Mouse (Mus musculus) MEL (cell line): ENCODE measurements around the gene Batf3. TPM values are rescaled to one million over a fixed set of nuclear protein-coding genes. Genes with fewer than 3 reads are reported as not detected.
A peak's percentile ranks its signal among the peaks of the same experiment; 100 is the strongest.

ENCODE experiments used
- DNase-seq: peaks from one replicate; pipeline ENCODE4 v3.0.0; 2011; ENCODE audit warnings: low read depth, low spot score
- H3K27ac ChIP-seq: 2 replicates; pipeline ENCODE4 v1.5.1; 2012; ENCODE audit warnings: low read depth, mild to moderate bottlenecking, control low read depth, low read length, moderate library complexity; ENCODE audit not compliant: control insufficient read depth
- H3K27me3 ChIP-seq, 2 experiments: fragments of 150-350 bp in 1 of 2; sonication (generic) in 1 of 2; 2 replicates each; pipeline ENCODE4 v1.6.1; 2012; ENCODE audit warnings: low read length in 2 of 2, mild to moderate bottlenecking in 2 of 2, improper control_type of control experiment in 1 of 2, moderate library complexity in 1 of 2; ENCODE audit not compliant: insufficient read depth in 2 of 2, control insufficient read depth in 1 of 2
- H3K36me3 ChIP-seq, 2 experiments: 2 replicates each; pipeline ENCODE4 v1.6.1; 2012 to 2014; ENCODE audit warnings: low read length in 2 of 2, improper control_type of control experiment in 1 of 2, inconsistent platforms in 1 of 2, mild to moderate bottlenecking in 1 of 2; ENCODE audit not compliant: insufficient read depth in 2 of 2, control insufficient read depth in 1 of 2
- H3K4me1 ChIP-seq, 2 experiments: fragments of 150-350 bp in 1 of 2; sonication (generic) in 1 of 2; 2 replicates each; pipeline ENCODE4 v1.6.1; 2012; ENCODE audit warnings: low read length in 2 of 2, improper control_type of control experiment in 1 of 2, mild to moderate bottlenecking in 1 of 2; ENCODE audit not compliant: insufficient read depth in 2 of 2, control insufficient read depth in 1 of 2
- H3K4me3 ChIP-seq, 2 experiments: fragments of 150-350 bp in 1 of 2; sonication (generic) in 1 of 2; 2 replicates each; pipeline ENCODE4 v1.5.1; 2012; ENCODE audit warnings: low read depth in 2 of 2, low read length in 2 of 2, mild to moderate bottlenecking in 2 of 2, moderate library complexity in 2 of 2, control low read depth in 1 of 2, improper control_type of control experiment in 1 of 2; ENCODE audit not compliant: control insufficient read depth in 1 of 2, insufficient read depth in 1 of 2
- H3K79me2 ChIP-seq: 2 replicates; pipeline ENCODE4 v1.6.1; 2012; ENCODE audit warnings: mild to moderate bottlenecking, low read length, moderate library complexity; ENCODE audit not compliant: control insufficient read depth, poor library complexity, insufficient read depth
- H3K9ac ChIP-seq: 2 replicates; pipeline ENCODE4 v1.6.1; 2012; ENCODE audit warnings: low read depth, mild to moderate bottlenecking, control low read depth, low read length, moderate library complexity; ENCODE audit not compliant: control insufficient read depth, poor library complexity, severe bottlenecking
- H3K9me3 ChIP-seq: fragments of 150-350 bp; sonication (generic); replicated peaks from 2 replicates; pipeline ENCODE4 v1.6.1; 2012; ENCODE audit warnings: mild to moderate bottlenecking, low read length, improper control_type of control experiment, moderate library complexity; ENCODE audit not compliant: insufficient read depth
- BHLHE40 ChIP-seq: IDR thresholded peaks from 2 replicates; pipeline ENCODE4 v1.6.1; 2012; ENCODE audit warnings: low read depth, mild to moderate bottlenecking, inconsistent platforms, low read length, improper control_type of control experiment, borderline replicate concordance
- CHD1 ChIP-seq: IDR thresholded peaks from 2 replicates; pipeline ENCODE4 v1.6.1; 2012; ENCODE audit warnings: low read depth, mild to moderate bottlenecking, inconsistent platforms, low read length, improper control_type of control experiment
- CHD2 ChIP-seq: IDR thresholded peaks from 2 replicates; pipeline ENCODE4 v1.6.1; 2011; ENCODE audit warnings: low read length, improper control_type of control experiment
- CTCF ChIP-seq, 3 experiments: IDR thresholded peaks in 2 of 3; conservative IDR thresholded peaks in 1 of 3; 2 replicates each; pipeline ENCODE4 v1.5.1; 2011 to 2012; ENCODE audit warnings: low read length in 3 of 3, low read depth in 2 of 3, mild to moderate bottlenecking in 2 of 3, improper control_type of control experiment in 1 of 3, inconsistent platforms in 1 of 3, mixed read lengths in 1 of 3, moderate library complexity in 1 of 3; ENCODE audit not compliant: control insufficient read depth in 1 of 3, insufficient read depth in 1 of 3, poor library complexity in 1 of 3, severe bottlenecking in 1 of 3
- E2F4 ChIP-seq: IDR thresholded peaks from 2 replicates; pipeline ENCODE4 v1.6.1; 2011; ENCODE audit warnings: low read depth, low read length, improper control_type of control experiment, borderline replicate concordance
- ELF1 ChIP-seq: IDR thresholded peaks from 2 replicates; pipeline ENCODE4 v1.6.1; 2014; ENCODE audit warnings: low read depth, mild to moderate bottlenecking, inconsistent platforms, low read length, improper control_type of control experiment, moderate library complexity
- EP300 ChIP-seq, 2 experiments: IDR thresholded peaks; 2 replicates each; pipeline ENCODE4 v1.6.1; 2011; ENCODE audit warnings: improper control_type of control experiment in 2 of 2, low read length in 2 of 2, low read depth in 1 of 2, mild to moderate bottlenecking in 1 of 2
- ETS1 ChIP-seq: IDR thresholded peaks from 2 replicates; pipeline ENCODE4 v1.6.1; 2012; ENCODE audit warnings: low read depth, mild to moderate bottlenecking, inconsistent platforms, low read length, improper control_type of control experiment, moderate library complexity
- GABPA ChIP-seq: IDR thresholded peaks from 2 replicates; pipeline ENCODE4 v1.6.1; 2012; ENCODE audit warnings: low read depth, mild to moderate bottlenecking, inconsistent platforms, low read length, improper control_type of control experiment, moderate library complexity
- HCFC1 ChIP-seq: IDR thresholded peaks from 2 replicates; pipeline ENCODE4 v1.6.1; 2012; ENCODE audit warnings: low read depth, mild to moderate bottlenecking, inconsistent platforms, low read length, improper control_type of control experiment, moderate library complexity
- JUND ChIP-seq: IDR thresholded peaks from 2 replicates; pipeline ENCODE4 v1.6.1; 2011; ENCODE audit warnings: low read depth, mild to moderate bottlenecking, improper control_type of control experiment, low read length
- KAT2A ChIP-seq: conservative IDR thresholded peaks from 2 replicates; pipeline ENCODE4 v1.6.1; 2012; ENCODE audit warnings: low read depth, low read length, improper control_type of control experiment, inconsistent platforms
- MAFK ChIP-seq: IDR thresholded peaks from 2 replicates; pipeline ENCODE4 v1.6.1; 2011; ENCODE audit warnings: low read depth, mild to moderate bottlenecking, low read length, improper control_type of control experiment, borderline replicate concordance
- MAX ChIP-seq: IDR thresholded peaks from 2 replicates; pipeline ENCODE4 v1.6.1; 2011; ENCODE audit warnings: low read length, improper control_type of control experiment
- MAZ ChIP-seq: IDR thresholded peaks from 2 replicates; pipeline ENCODE4 v1.6.1; 2012; ENCODE audit warnings: low read depth, mild to moderate bottlenecking, inconsistent platforms, low read length, improper control_type of control experiment
- MEF2A ChIP-seq: IDR thresholded peaks from 2 replicates; pipeline ENCODE4 v1.6.1; 2014; ENCODE audit warnings: low read depth, mild to moderate bottlenecking, inconsistent platforms, low read length, improper control_type of control experiment; ENCODE audit not compliant: poor library complexity, insufficient replicate concordance, severe bottlenecking; ENCODE audit errors: extremely low read depth
- MYB ChIP-seq: IDR thresholded peaks from 2 replicates; pipeline ENCODE4 v1.6.1; 2011; ENCODE audit warnings: mild to moderate bottlenecking, low read depth, low read length, improper control_type of control experiment
- MYC ChIP-seq: IDR thresholded peaks from 2 replicates; pipeline ENCODE4 v1.6.1; 2011; ENCODE audit warnings: low read depth, mild to moderate bottlenecking, low read length, improper control_type of control experiment, moderate library complexity
- NELFE ChIP-seq: IDR thresholded peaks from 2 replicates; pipeline ENCODE4 v1.6.1; 2011; ENCODE audit warnings: low read depth, low read length, improper control_type of control experiment
- NRF1 ChIP-seq: IDR thresholded peaks from 2 replicates; pipeline ENCODE4 v1.6.1; 2014; ENCODE audit warnings: low read depth, mild to moderate bottlenecking, inconsistent platforms, low read length, improper control_type of control experiment, moderate library complexity; ENCODE audit not compliant: poor library complexity, insufficient read depth, severe bottlenecking
- POLR2A ChIP-seq, 2 experiments: IDR thresholded peaks; 2 replicates each; pipeline ENCODE4 v1.6.1; 2011 to 2012; ENCODE audit warnings: low read length in 2 of 2, mild to moderate bottlenecking in 2 of 2, control low read depth in 1 of 2, improper control_type of control experiment in 1 of 2, low read depth in 1 of 2, moderate library complexity in 1 of 2; ENCODE audit not compliant: control insufficient read depth in 1 of 2, insufficient read depth in 1 of 2, poor library complexity in 1 of 2
- POLR2AphosphoS2 ChIP-seq: IDR thresholded peaks from 2 replicates; pipeline ENCODE4 v1.6.1; 2011; ENCODE audit warnings: low read length, improper control_type of control experiment
- POLR2AphosphoS5 ChIP-seq: IDR thresholded peaks from 2 replicates; pipeline ENCODE4 v1.6.1; 2012; ENCODE audit warnings: low read depth, borderline replicate concordance, mild to moderate bottlenecking, inconsistent platforms, low read length, moderate library complexity, mixed read lengths
- RCOR1 ChIP-seq: IDR thresholded peaks from 2 replicates; pipeline ENCODE4 v1.6.1; 2012; ENCODE audit warnings: low read depth, mild to moderate bottlenecking, inconsistent platforms, low read length, improper control_type of control experiment
- SIN3A ChIP-seq: IDR thresholded peaks from 2 replicates; pipeline ENCODE4 v1.6.1; 2012; ENCODE audit warnings: low read length, improper control_type of control experiment, inconsistent platforms
- SMC3 ChIP-seq: IDR thresholded peaks from 2 replicates; pipeline ENCODE4 v1.6.1; 2011; ENCODE audit warnings: low read depth, low read length, improper control_type of control experiment
- TAL1 ChIP-seq: IDR thresholded peaks from 2 replicates; pipeline ENCODE4 v1.6.1; 2012; ENCODE audit warnings: mild to moderate bottlenecking, inconsistent platforms, low read length, moderate library complexity, mixed read lengths
- TBP ChIP-seq: IDR thresholded peaks from 2 replicates; pipeline ENCODE4 v1.8.0; 2011; ENCODE audit warnings: low read depth, low read length, improper control_type of control experiment
- TCF12 ChIP-seq: IDR thresholded peaks from 2 replicates; pipeline ENCODE4 v1.6.1; 2014; ENCODE audit warnings: low read depth, mild to moderate bottlenecking, inconsistent platforms, low read length, improper control_type of control experiment, moderate library complexity
- UBTF ChIP-seq: IDR thresholded peaks from 2 replicates; pipeline ENCODE4 v1.6.1; 2012; ENCODE audit warnings: low read depth, mild to moderate bottlenecking, inconsistent platforms, low read length, improper control_type of control experiment, moderate library complexity, borderline replicate concordance; ENCODE audit not compliant: insufficient read depth
- USF1 ChIP-seq: IDR thresholded peaks from 2 replicates; pipeline ENCODE4 v1.6.1; 2014; ENCODE audit warnings: low read depth, mild to moderate bottlenecking, inconsistent platforms, low read length, improper control_type of control experiment, moderate library complexity
- USF2 ChIP-seq, 2 experiments: IDR thresholded peaks; 2 replicates each; pipeline ENCODE4 v1.6.1; 2011 to 2012; ENCODE audit warnings: improper control_type of control experiment in 2 of 2, low read length in 2 of 2, borderline replicate concordance in 1 of 2, inconsistent platforms in 1 of 2, low read depth in 1 of 2, mild to moderate bottlenecking in 1 of 2; ENCODE audit not compliant: insufficient read depth in 1 of 2
- ZC3H11A ChIP-seq: IDR thresholded peaks from 2 replicates; pipeline ENCODE4 v1.6.1; 2012; ENCODE audit warnings: low read depth, mild to moderate bottlenecking, inconsistent platforms, low read length, improper control_type of control experiment
- ZKSCAN1 ChIP-seq: IDR thresholded peaks from 2 replicates; pipeline ENCODE4 v1.6.1; 2012; ENCODE audit warnings: low read depth, mild to moderate bottlenecking, inconsistent platforms, low read length, improper control_type of control experiment, moderate library complexity
- ZMIZ1 ChIP-seq: IDR thresholded peaks from 2 replicates; pipeline ENCODE4 v1.6.1; 2012; ENCODE audit warnings: low read depth, mild to moderate bottlenecking, inconsistent platforms, low read length, improper control_type of control experiment, moderate library complexity
- ZNF384 ChIP-seq: IDR thresholded peaks from 2 replicates; pipeline ENCODE4 v1.6.1; 2012; ENCODE audit warnings: low read depth, mild to moderate bottlenecking, inconsistent platforms, low read length, improper control_type of control experiment
- polyA plus RNA-seq, 2 experiments: library from polyadenylated mRNA; stranded (reverse) in 1 of 2; unstranded in 1 of 2; fragments of >175 nt in 1 of 2; fragments of >200 nt in 1 of 2; gene quantifications; 2 replicates each; pipeline versions ENCODE4 v1.2.1 to v1.2.4; 2012; ENCODE audit warnings: low replicate concordance in 2 of 2, low read depth in 1 of 2; ENCODE audit not compliant: insufficient read length in 2 of 2, insufficient read depth in 1 of 2, missing spikeins in 1 of 2
- total RNA-seq: library from RNA; depleted of rRNA; stranded (reverse); fragments of 300-350 nt; gene quantifications from 2 replicates; pipeline ENCODE4 v1.2.3, GENCODE M21; 2012

Gene Batf3
- total and polyA plus RNA-seq, 3 experiments, result 1.5 to 2.4 TPM; not detected in 1

- Histone ChIP-seq H3K4me3 (peak overlapping the region; percentile 21 to 37; a peak in 3 of 4 replicates), H3K4me1 (peaks cover 2 to 23% of the 10 kb centered on the region in 2 experiments), H3K27me3 (no peaks in the 10 kb centered on the region)
- TF ChIP-seq NRF1 (no peak), GABPA (no peak), UBTF (no peak), ZNF384 (no peak), MYB (no peak), KAT2A (no peak), USF1 (peak; percentile 96), NELFE (no peak), CHD2 (peak; percentile 43; the same call in 1 of the 2 replicates), MEF2A (no peak), ZMIZ1 (no peak), POLR2AphosphoS5 (no peak), MYC (0 out of 2 replicates have a peak, but pooled peaks have one; percentile 29), BHLHE40 (peak; percentile 52; the same call in 1 of the 2 replicates), EP300 (IDR thresholded peaks at IDR 0.05; ENCODE audit: low read depth in 1 of 2, low read length in 2 of 2) (peak; percentile 59 to 68), TCF12 (peak; percentile 64), CTCF (IDR thresholded peaks at IDR 0.05 in 2 of 3, conservative IDR thresholded peaks at IDR 0.05 in 1 of 3; ENCODE audit: control insufficient read depth in 1 of 3, insufficient read depth in 1 of 3, low read depth in 2 of 3, low read length in 3 of 3, poor library complexity in 1 of 3, severe bottlenecking in 1 of 3) (no peak), HCFC1 (peak; percentile 39; the same call in 1 of the 2 replicates), CHD1 (no peak), MAX (peak; percentile 77), JUND (no peak), ELF1 (peak; percentile 43), TAL1 (peak; percentile 86), MAZ (peak; percentile 87), ETS1 (peak; percentile 71), ZC3H11A (no peak), SIN3A (peak; percentile 82), ZKSCAN1 (no peak), RCOR1 (peak; percentile 36; the same call in 1 of the 2 replicates), TBP (no peak), SMC3 (no peak), MAFK (peak; percentile 5; the same call in 1 of the 2 replicates), POLR2AphosphoS2 (no peak), POLR2A (IDR thresholded peaks at IDR 0.05; ENCODE audit: control insufficient read depth in 1 of 2, insufficient read depth in 1 of 2, low read depth in 1 of 2, low read length in 2 of 2, poor library complexity in 1 of 2) (0 out of 4 replicates have a peak, but pooled peaks of 1 of the 2 experiments have one; percentile 22), USF2 (IDR thresholded peaks at IDR 0.05; ENCODE audit: borderline replicate concordance in 1 of 2, insufficient read depth in 1 of 2, low read depth in 1 of 2, low read length in 2 of 2) (peak; percentile 59 to 96), E2F4 (no peak)
These were observed 41.3 kb downstream of the Batf3 start for GRCm38 (mm10) chr1:191138874-191139495.

More at GRCm38 (mm10) chr1:191138874-191139495, 41.3 kb downstream of the Batf3 start:
- DNase-seq, result peak; percentile 90
- Histone ChIP-seq H3K36me3 (peaks cover 0 to 10% of the 10 kb centered on the region in 2 experiments; a peak in 2 of 4 replicates), H3K9ac (no peak overlapping the region), H3K9me3 (no peaks in the 10 kb centered on the region), H3K27ac (peak overlapping the region; percentile 79), H3K79me2 (no peaks in the 10 kb centered on the region)
